Mouse (Mus musculus) lung, postnatal 14 days (tissue): ENCODE results near the gene Cdk5r1.
A peak's percentile ranks its signal among the peaks of the same experiment; 100 is the strongest.

Experiments used
- DNase-seq: peaks from one replicate; pipeline ENCODE4 v3.0.0; 2021

Gene Cdk5r1

DNA sequence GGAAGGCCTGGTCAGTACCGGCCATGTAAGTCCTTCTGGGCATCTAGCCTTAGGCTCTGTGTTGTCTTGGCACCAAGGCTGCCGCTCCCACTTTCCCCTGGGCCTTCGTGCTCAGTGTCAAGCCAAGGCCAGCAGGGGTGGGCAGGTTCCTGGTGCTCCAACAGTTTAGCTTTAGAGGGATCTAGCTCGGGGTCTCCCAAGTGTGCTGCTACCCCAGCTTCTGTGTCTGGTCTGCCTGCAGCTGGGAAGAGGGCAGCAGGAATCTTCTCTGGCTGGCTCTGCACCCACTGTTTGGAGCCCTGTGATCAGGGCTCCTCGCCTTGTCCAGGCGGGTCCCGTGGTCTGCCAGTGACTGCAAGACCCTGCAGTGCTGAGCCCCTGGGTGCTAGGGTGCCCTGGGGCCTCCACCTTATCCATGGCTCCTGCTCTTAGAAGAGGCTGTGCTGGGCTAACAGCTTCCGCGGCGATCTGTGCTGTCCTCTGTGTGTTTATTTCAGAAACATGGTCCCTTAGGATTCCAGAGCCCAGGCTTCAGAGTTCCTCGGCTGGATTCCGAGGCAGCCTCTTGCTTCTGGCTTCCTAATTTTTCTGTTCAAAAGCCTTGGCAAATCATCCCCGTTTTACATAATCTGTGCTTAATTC lies 4.7 kb downstream of the Cdk5r1 start:
- no peak for DNase-seq

DNA sequence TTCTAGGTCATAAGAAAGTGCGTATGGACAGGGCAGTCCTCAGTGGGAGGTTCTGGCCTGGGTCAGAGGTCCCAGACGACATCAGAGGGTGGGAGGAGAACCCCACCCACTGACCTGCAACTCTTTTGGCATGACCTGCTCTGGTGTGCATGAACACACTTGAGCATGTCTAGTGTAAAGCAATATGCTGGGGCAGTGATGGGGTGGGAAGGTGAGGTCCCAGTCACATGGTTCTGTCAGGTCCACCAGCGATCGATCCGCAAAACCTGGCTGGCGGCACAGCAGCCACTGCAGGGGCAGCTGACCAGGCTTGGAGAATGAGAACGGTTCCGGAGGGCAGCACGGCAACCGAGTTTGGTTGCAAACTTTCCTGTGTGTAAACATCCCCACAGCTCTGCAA lies 5.5 kb downstream of the Cdk5r1 start:
- no peak for DNase-seq

DNA sequence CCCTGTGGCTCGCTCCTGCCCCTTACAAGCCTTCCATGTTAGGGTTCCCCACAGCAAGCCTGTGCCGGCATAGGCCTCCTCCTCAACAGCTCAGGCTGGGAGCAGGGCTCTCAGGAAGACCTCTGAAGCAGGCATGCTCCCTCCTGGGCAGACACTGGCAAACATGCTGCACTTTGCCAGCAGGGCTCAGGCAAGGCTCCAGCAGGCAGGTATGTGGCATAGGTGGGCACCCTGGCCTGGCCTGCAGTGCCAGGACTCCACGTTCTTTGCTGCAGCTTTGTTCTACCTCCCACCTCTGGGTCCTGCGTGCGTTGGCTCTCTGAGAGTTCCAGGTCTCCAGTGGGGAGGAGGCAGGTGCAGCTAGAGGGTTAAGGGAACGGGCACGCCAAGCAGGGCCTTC lies 6.1 kb downstream of the Cdk5r1 start:
- DNase-seq, result no peak

DNA sequence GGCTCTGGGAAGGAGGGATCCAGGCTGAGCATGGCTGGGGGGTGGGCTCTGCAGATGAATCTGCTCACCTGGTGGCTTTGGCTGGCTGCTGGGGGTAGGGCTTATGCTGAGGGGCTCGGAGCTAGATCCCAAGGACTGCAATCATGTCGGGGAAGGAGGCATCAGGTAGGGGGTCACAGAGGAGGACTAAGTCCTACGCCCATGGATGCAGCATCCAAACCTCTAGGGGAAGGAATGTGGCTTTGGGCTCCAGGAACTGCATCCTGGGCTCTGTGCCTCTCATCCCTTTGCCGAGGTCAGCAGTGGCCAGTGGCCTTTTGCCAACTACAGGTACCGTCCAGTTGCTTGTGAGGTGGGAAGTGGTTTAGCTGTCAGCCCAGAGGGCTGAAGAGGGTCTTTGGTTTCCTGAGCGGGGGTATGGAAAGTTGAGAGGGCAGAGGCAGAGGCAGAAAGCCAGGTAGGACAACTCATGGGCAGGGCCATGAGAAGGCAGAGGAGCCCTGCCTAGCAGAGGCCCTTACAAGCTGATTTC lies 6.8 kb downstream of the Cdk5r1 start:
- DNase-seq, result no peak

DNA sequence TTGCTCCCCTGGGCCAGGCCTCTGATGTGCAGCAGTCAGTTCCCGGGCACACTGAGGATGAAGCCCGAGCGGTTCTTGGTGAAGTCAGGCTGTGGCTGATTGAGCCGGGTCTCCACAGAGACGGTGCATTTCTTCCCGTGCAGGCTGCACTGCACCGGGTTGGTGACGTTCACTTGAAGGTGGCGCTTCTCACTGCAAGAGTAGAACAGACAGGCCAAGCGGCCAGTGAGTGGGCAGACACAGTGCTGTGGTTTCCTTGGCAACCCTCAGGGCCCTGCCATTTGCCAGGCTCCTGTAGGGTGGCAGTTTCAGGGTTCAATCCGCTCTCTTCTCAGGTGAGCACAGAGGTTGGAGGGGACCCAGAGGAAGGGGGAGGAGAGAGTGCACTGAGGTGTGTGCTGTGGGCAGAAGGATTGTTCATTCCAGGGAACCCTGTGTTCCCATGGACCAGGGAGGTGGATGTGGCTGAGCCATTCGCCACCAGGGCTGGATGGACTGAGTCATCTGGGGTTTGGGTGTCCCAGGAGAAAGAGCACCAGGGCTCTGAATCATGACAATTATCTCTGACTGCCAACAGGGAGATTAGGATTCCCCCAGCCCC lies 7.5 kb downstream of the Cdk5r1 start:
- DNase-seq, result no peak

DNA sequence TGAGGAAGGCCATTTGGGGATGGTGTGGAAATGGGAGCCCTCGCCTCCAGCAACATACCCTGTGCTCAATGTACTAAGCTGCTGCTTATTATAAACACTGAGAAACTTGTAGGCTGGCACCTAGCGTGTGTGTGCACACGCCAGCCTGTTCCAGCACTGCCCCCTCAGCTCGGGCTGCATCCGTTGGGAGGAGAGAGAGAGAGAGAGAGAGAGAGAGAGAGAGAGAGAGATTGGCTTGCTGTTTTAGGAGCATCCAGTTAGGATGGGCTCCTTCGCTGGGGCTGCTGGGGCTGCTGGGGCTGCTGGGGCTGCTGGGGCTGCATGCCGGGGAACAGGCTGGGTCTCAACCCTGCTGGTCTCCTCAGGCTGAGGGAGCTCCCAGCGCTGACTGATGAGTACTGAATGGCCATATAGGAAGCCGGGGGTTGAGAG lies 8.3 kb downstream of the Cdk5r1 start:
- no peak for DNase-seq

DNA sequence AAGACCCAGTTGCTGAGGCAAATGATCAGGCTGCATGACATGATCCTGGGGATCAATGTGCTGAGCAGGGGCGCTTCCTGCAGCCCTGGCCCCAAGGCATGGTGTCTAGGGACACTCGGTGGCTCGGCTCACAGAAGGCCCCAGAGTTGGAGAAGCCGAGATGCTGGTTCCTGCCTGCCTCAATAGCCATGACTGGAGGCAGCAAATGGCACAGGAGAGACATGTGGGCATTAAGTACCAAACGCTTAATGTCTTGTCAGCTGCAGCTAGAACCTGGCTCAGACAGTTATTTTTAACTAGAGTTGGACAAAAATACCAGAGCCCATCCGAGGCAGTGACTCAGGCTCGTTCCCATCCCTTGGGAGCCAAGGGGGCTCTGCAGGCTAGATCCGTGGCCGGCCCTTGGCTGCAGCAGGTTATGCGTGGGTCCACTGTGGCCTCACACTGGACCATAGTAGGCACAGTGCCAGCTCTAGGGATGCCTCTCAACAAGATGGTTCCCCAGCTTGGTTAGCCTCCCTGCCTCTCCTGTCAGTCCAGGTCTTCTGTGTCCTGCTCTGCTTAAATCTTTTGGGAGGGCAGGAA lies 8.9 kb downstream of the Cdk5r1 start:
- no peak for DNase-seq

DNA sequence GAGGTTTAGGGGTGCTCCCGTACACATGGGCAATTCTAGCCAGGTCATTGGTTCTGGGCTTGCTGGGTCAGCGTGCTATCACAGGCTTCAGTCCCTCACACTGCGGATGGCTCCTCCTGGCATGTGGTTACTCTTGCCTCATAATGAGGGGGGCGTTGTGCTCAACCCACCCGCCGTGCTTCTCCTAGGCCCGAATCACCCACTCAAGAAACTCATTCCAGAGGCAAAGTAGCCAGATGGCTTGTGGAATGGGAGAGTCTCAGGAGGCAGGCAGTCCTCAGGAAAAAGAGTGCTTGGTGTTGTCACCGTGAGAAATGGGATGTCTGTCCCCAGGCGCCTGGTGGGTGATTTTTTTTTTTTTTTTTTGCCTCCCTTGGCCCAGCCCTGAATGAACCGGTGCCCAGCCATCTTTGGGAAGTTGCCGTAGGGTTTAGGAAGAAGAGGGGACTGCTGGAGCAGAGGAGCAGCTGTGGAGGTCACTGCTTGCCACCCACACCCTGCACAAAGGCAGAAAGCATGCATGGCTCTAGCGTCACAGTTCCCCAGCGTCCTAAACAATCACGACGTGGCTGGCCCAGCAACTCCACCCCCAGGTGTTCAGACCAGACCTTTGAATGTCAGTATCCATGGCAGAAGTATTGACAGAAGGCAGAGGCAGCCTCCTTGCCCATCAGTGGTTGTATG lies 11.2 kb downstream of the Cdk5r1 start:
- DNase-seq, result no peak

DNA sequence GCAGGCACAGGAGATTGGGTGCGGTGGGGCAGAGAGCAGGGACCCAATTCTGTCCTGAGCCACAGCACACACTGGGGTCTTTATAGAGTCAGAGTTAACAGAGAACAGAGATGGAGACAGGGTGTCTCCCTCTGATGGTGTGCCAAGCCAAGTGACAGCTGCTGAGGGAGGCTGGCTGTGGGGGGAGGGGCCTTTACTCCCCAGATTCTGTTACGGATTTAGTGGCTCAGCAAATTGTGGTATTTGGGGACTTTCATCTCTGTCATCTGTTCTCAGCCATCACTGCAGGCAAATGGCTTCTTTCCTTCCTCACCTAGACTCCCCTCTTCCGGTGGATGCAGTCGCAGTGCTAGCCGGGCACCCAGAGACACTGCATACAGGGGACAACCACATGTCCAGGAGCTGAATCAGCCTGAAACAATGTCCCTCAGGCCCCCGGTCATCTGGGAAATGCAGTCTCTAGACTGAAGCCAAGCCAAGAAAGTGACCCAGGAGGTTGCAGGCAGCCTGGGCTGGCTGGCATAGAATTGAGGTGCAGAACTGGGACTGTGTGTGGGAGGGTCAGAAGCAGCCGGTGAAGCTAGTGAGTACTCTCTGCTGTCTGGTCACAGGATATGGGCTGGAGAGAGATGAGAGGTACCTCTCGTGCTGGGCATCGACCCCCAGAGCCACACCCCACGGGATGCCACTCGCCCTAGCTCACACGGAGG lies 12.5 kb downstream of the Cdk5r1 start:
- peak; percentile 19 for DNase-seq

DNA sequence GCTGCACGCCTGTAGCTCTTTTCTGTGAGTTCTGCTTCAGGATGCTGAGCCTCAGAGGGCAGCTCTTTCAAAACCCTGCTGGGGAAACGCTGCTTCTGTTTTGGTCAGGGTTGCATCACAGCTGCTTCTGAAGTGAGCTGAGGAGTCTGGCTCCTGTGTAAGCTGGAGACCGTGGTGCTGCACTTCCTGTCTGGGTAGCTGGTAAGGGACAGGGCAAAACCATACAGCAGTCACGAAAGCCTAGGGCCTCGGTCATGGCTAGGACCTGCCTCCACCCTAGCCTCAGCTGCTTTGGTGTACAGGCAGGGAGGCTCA lies 13.0 kb downstream of the Cdk5r1 start:
- DNase-seq, result peak; percentile 37

DNA sequence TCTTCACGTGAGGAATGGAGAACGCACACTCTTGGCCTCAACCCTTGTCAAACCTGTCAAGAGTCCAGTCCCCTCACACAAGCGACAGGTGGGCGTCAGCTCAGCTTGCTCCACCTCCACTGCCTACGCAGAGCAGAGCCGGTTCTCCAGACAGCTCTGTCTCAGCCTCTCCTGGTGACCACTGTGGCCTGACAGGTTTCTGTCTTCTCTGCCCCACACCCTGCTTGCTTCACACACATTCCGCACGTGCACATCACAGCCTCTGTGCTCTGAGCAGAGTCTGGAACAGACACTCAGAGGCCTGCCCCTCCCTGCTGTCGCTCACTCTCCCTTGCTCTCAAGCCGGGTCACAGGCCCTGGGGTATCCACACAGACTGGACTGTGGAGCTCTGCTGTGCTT lies 14.0 kb downstream of the Cdk5r1 start:
- DNase-seq, result no peak

DNA sequence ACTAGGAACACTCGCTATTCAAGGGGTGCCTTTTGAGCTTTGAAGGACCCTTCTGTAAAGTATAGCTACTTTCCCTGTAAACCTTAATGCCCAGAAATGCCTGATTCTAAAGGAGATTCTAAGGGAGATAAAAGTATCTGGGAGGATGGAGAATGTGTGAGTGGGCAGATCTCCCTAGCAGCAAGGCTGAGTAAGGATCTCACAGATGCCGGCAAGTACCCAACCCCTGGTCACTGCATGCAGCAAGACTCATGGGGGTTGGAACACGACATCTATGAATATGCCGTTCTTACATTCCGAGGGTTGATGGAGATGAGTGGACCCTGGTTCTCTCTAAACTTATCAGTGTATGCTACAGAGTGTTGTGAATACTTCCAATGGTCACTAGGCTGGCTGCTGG lies 16.4 kb downstream of the Cdk5r1 start:
- DNase-seq, result no peak

DNA sequence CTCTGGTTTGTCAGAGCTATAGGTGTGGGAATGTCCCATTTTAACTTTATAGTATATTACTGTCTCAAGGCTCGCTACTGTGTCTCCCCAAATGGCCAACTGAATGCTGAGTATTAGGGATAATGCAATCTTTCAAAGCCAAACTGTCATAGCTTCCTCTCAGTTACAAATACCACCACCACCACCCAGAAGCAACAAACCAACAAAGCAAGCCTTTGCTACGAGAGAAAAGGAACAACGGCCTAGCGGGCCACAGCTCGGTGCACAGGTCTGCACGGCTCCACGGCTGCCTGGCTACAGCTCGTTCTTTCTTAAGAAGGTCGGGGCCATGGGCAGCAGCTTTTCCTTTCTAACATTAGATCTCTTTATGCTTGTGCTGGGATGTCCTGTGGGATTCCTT lies 18.0 kb downstream of the Cdk5r1 start:
- no peak for DNase-seq

DNA sequence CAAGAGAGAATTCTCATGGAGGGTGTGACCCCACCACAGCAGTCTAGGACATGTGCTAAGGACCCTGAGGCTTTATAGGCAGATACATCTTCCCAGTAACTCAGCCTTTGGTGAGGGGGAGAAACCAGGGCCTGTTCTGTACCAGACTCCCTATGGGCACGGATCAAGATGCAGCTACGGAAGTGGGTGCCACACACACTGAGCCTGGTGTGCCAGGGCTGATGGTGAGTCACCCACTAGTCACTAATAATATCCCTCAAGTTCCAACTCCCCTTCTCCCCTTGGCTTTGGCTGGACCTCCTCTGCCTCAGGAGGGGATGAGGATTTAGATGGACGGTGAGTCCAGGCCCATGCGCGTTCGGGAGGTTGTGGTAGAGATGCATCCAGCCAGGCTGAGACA lies 19.1 kb downstream of the Cdk5r1 start:
- no peak for DNase-seq

DNA sequence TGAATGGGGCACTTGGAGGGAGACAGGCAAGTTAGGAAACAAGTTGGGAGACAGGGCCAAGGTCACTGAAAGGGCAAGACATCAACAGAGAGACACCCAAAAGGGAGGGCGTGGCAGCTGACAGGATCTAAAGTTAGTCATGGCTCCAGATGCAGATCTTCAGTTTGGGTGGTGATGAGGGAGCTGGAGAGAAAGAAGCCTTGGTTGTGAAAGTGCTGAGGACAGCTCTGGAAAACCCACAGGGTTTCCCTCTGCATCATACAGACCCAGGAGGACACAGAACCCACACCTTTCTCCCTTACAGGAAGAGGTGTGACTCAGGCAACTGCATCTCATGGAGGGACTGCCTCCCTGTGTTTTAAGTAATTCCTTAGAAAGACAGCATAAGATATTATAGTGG lies 19.8 kb downstream of the Cdk5r1 start:
- DNase-seq, result no peak

DNA sequence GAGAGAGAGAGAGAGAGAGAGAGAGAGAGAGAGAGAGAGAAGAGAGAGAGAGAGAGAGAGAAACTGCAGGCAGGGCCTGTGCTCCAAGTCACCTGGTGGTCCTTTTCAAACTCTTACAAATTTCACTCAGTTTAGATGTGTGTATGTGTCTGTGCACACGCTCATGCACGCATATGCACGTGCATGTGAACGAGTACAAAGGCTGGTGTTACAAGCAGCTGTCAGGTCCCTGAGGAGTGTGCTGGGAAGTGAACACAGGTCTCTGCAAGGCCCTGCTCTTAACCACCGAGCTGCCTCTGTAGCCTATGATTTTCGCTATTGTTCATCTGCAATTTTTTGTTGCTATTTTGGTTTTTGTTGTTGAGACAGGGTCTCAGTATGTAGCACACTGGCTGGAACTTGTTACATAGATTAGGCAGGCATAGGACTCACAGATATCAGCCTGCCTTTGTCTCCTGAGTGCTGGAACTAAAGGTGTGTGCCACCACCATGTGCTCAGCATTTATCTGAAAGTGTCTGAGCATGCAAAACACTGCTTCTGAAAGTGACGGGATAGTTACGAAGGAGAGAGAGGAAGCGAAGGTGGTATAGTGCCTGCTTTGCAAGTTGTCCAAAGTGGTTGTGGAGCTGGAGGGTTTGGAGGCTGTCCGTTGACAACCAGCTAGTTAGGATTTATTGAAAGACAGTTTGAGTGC lies 20.5 kb downstream of the Cdk5r1 start:
- no peak for DNase-seq

DNA sequence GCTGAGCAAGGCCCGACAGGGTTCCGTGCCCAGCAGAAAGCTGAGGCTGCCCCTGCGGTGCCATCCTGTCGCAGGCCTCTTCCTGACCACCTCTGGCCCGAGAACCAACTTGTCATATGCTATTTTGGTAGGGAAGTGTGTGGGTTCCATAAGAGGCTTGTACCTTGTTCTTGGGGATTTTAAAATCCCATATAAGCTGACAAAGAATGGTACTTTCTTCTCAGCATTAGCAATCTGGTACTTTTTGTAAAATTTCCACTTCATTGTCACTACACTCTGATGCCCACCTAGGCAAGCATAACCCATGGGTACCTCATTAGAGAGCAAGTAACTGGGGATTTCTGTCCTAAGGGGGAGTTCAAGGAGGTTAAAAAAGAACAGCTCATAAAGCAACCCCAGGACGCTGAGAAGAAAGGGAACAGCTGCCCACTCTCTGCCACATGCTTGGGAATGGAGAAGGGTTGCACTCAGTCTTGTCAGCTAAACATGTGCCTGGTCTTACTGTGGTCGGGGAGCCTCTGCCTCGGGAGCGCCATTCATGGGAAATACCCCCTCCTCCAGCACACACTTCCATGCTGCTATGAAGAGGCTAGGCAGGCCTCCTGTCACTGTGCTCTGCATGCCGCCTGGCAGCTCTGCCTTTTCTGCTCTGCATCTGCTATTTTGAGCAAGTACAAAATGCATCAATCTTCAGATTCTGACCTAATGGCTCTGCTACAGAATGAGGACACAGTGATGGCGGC lies 21.7 kb downstream of the Cdk5r1 start:
- DNase-seq, result no peak

DNA sequence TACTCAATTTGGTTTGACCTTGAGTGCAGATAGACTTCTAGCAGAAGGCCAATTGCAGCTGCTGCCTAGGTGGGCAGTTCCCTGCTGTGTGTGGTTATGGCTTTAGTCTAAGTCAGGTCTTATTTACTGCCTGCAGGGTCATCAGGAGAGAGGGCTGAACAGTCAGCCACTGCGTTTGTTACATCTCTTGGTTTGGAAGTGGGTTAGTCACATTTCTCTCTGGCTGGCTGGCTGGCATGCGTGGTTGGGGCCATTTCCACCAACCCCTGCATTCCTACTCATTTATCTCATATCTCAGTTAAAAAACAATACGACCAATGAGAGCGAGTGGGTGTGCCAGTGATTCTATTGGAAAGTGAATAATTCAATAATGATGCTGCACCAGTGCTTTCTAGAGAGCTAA lies 22.7 kb downstream of the Cdk5r1 start:
- DNase-seq, result no peak

DNA sequence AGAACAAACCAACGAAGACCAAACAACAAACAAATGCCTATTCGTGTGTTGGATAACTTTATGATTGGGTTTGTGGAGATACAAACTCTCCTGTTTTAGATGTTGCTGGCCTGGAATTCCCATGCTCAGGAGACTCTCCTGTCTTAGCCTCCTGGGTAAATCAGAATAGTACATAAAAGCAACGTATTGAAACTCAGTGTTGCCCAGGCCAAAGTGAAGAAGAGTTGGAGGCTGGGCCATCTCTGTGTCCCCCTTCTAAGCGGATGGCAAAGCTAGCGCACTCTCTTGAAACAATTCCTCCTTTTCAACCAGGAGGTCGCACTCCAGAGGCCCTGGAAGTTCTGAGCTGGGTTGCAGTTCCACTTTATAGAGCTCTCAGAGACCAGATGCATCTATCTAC lies 26.5 kb downstream of the Cdk5r1 start:
- no peak for DNase-seq

DNA sequence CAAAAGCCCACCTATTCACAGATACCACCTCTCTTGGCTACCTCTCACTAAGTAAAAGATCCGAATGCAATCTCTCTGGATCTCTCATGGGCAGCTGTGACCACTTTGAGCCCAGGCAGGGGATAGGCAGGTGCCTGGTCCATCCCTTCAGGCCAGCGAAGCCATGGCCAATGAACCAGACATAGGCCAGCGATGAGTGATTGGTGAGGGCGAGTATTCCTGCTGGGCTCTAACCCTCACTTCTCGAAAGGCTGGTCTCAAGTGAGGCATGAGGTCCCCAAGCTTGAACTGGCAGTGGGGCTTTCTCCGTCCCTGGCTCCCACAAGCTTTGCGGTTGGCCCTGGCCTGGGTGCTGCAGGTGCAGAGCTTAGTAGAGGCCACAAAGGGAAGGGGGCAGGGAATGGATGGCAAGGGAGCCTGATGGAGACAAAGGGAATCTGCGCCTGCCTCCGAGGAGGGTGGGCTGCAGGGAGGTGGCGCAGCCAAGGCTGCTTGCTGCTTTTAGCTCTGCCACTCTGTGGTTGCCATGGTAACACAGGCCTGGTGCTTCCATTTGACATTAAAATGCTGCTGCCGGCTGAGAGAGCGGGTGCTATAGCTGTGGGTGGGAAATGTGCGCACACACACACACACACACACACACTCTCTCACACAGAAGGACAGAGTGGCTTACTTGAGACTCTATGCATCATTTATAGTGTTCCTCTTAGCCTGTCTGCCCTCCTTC lies 27.1 kb downstream of the Cdk5r1 start:
- no peak for DNase-seq
